Mouse (Mus musculus) heart, adult 9 months (tissue): Measurements from ENCODE around the gene Stat4.
A peak's percentile ranks its signal among the peaks of the same experiment; 100 is the strongest.
"Not testable (repeated sequence)": the region's sequence is repeated elsewhere in the genome, so short reads cannot be mapped to it uniquely, and the experiment has no call there.

Source experiments
- DNase-seq, 2 experiments: peaks; one replicate each; pipeline ENCODE4 v3.0.0; 2022; ENCODE audit warnings: low spot score in 2 of 2

Stat4 gene

DNA sequence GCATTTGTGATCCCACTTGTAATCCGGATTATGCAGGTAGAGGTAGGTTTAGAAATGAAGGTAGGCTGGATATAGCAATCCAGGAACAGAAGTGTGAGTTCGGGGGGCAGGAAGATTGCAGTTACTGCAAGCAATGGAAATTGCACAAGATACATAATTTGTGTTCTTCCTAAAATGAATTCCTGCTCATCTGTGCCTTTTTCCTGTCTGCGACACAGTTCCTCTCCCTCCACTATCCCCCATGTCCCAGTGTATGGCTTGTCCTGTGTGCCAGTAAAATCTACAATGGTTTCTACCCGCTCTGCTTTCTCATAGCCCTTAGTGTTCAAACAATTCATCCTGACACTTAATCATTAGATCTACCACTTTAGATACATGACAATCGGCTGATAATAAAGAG is 41.7 kb downstream of the Stat4 start:
- DNase-seq: no peak

DNA sequence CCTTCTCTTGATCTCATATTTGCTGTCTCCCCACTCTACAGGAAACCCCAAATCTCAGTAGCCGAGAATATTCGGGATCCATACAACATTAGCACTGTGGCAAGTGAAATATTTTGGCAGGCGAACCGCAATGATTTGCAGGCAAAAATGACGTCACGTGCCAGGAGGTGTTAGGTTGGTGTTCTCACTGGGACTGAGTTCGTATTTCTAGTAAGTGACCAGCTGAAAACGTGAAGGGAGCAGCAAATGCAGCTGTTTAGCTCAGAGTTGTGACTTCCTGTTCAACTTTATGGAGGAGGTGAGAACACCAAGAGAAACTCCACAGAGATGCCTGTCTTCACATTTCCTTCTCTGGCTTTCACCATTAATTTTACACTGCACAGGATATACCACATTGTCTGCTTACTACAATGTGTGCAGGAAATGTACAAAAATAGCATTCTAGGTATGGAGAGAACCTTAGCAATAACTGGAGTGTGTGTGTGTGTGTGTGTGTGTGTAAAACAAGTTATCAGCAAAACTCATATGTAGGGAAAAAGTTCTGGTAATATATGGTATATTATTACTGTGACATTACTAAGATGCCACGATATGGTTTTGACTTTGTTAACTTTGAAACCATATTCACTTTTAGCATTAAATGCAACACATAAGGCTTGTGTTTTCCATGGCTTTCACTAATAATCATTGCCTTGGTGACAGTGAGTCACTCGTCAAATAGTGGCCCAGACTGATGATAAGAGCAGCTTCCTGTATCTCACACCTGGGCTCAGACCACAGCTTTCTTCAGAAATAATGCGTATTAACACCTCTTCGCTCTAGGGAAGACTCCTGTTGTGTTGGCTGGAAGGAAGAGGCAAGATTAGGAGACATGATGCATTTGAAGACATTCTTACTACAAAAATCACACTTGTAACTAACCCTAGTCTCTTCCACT is 48.1 kb downstream of the Stat4 start:
- no peak for DNase-seq

DNA sequence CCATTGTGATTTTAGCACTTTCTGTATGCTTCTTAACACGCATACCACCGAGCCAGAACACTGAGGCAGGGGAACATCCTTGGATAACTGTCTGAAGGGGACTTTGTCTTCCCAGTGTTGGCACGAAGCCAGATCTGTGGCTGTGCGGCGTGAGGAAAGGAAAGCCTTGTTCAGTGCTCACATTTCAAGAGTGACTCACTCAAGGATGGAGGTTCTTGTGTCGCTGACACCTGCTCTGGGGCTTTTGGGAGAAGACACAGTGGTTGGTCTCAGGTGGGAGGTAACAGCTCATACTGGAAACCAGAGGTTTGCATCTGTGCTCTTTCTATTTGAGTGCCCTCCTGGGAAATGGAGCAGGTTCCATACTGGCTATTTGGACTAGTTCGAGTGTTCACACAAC is 52.2 kb downstream of the Stat4 start:
- no peak for DNase-seq

- no peak for DNase-seq
Observed at GRCm38 (mm10) chr1:52039626-52040025, 52.7 kb downstream of the Stat4 start.

- DNase-seq: no peak
Observed at GRCm38 (mm10) chr1:52040366-52041061, 53.6 kb downstream of the Stat4 start.

GRCm38 (mm10) chr1:52043191-52043590 is 56.2 kb downstream of the Stat4 start:
- DNase-seq: no peak

GRCm38 (mm10) chr1:52046891-52047290 is 59.9 kb downstream of the Stat4 start:
- not testable (repeated sequence) for DNase-seq

DNA sequence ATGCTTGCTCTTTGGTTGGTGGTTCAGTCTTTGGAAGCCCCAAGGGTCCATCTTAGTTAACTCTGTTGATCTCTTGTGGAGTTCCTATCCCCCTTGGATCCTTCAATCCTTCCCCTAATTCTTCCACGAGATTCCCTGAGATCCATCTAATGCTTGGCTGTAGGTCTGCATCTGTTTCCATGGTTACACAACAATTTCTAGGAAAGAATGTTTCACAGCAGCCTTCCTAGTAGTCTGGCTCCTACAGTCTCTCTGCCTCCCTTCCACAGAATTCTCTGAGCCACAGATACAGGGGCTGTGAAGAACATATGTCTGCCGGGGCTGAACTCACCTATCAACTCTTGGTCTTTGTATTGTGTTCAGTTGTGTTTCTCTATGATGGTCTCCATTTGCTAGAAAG is 61.8 kb downstream of the Stat4 start:
- DNase-seq: no peak

- DNase-seq: no peak
Observed at GRCm38 (mm10) chr1:52049827-52050226, 62.9 kb downstream of the Stat4 start.

DNA sequence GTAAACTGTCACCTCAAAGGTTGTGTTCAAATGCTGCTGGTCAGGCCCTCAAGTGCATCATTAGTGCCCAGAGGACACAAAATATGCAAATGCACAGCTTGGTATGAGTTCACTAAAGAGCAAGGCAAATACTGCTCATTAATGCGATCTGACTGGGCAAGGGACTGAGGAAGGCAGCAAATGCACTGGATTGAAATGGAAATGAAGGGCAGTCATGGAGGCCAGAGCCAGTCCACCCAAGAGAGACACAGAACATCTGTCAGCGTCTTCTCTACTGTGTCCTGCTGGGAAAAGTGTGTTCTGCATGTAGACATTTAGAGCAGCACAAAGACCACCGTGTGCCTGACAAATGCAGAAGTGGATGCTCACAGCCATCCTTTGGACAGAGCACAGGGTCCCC is 64.6 kb downstream of the Stat4 start:
- no peak for DNase-seq

GRCm38 (mm10) chr1:52052910-52053309 is 66.0 kb downstream of the Stat4 start:
- no peak for DNase-seq

DNA sequence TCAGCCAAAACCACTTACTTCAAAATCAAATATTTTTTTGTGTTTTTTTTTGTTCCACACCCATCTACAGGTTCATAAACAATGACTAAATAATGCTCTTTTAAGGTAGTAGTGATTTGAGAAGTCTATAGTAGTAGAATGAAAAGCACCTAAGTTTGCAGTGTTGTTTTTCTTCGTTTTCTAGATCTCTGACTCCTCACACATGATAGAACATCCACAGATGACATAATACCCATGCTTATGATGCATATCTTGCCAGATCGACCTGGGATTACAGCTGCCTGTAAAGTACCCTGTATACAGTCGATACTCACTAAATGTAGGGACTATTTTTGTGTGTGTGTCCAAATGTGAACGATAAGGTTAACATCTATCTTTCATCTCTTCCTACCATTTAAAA is 69.0 kb downstream of the Stat4 start:
- DNase-seq: no peak

DNA sequence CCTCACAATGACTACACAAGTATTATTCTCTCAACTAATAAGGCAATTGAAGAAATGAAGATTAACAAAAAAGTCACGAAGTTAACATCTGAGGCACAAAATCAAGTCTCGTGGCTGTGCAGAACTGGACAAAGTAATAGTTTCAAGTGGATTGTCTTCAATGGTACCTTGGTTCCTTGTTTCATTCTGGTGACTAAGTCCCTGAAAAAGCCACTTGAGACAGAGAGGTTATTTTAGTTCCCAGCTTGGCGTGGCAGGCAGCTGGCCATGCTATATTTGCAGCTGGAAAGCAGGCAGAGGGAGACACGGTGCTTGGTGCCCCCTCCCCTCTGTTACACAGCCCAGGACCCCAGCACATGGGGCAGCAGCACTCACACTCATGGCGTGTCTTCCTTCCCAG is 70.2 kb downstream of the Stat4 start:
- no peak for DNase-seq

- no peak for DNase-seq
Observed at GRCm38 (mm10) chr1:52066276-52066675, 79.3 kb downstream of the Stat4 start.

DNA sequence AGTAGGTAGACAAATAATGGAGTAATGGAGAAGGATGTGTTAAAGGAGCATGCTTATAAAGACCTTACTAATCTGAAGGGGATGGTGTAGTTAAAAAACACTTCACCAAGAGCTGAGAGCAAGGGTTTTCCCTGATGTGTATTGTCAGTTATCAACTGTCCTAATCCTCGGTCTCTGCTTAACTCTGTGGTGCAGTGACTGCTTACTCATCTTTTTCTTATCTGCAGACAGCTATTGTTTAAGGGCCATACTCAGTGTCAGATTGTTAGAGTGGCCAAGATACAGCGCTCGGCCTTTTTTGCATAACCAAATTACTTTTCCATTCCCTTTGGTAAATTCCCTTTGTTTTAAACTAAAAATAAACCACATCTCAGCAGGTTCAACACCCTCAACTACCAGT is 79.7 kb downstream of the Stat4 start:
- no peak for DNase-seq

DNA sequence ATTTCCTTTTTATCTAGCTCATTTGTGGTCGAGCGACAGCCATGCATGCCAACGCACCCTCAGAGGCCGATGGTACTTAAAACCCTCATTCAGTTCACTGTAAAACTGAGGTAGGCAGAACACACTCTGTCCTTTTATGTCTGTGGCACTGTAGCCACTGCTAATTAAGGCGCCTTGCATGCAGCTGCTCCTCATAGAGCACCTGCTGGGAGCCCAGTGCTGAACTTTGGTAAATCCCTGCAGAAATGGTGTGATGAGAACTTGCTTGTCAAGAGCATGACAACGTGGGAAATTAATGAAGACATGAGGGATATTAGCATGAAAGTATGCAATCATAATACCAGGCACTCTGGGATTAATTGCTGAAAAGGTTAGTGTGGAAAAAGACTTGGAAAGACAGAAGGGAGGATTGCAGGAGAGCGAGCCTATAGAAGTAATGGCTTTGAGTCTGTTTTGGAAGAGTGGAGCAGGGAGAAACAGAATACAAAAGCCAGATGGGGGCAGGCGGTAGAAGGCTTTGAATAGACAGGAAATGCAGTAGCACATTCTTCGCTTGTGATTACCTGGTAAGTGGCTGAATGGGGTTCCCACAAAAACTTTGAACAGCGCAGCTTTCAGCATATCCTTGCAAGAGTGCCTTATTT is 92.9 kb downstream of the Stat4 start:
- DNase-seq: no peak

GRCm38 (mm10) chr1:52080375-52080774 is 93.4 kb downstream of the Stat4 start:
- no peak for DNase-seq

DNA sequence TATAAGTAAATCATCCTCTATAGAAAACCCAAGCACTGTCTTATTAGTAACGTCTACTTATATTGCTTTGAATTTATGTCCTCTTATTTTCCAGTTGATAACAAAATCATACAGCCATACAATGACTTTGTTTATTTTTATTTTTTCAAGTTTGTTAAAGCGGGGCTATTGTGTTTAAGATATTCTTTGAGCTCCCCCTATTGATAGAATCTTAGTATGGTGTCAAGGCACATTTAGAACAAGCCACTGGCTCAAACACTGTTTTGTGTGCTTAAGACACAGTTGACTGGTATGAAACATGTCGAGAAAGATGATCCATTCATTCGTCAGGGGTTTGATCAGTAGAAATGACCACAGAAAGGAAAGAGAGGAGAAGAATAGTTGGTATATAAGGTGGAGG is 99.3 kb downstream of the Stat4 start:
- no peak for DNase-seq

GRCm38 (mm10) chr1:52087128-52087527 is 100.2 kb downstream of the Stat4 start:
- no peak for DNase-seq

GRCm38 (mm10) chr1:52088634-52089033 is 101.7 kb downstream of the Stat4 start:
- no peak for DNase-seq

GRCm38 (mm10) chr1:52098618-52099232 is 111.8 kb downstream of the Stat4 start:
- DNase-seq: peak in 1 of 2 experiments; percentile 31

DNA sequence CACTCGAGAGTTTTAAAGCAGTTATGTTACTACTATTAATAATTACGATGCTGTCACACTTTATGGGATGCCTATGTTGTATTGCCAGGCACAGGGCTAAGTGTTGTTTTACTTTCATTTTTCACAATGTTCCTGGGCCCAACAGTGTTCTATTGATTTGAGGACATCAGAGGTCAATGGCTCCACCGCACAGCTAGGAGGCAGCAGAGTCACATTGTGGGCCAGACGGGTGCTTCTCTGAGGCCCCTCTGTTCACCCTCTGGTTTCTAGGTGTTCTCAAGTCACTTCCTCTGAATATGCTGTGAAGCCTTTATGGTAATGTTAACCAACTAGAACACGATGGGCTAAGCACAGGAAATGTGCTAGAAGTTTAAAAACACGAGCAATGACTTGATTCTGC is 113.5 kb downstream of the Stat4 start:
- no peak for DNase-seq
